Mouse (Mus musculus): Measurements from ENCODE around the gene Gm11554. TPM values are rescaled to one million over a fixed set of nuclear protein-coding genes. Genes with fewer than 3 reads are reported as not detected.

The Gm11554 gene
- polyA plus RNA-seq, 1 experiment from 2014 or later, result not detected

GRCm38 (mm10) chr11:99768410-99768809 is 35.8 kb downstream of the Gm11554 start:
- H3K36me3 ChIP-seq (replicated peaks), result no peaks in the 10 kb centered on the region
- no peaks in the 10 kb centered on the region for H3K9me3 ChIP-seq
- no peak overlapping the region for H3K4me3 ChIP-seq
- no peaks in the 10 kb centered on the region for H3K4me1 ChIP-seq
- no peak for DNase-seq (ENCODE audit: extremely low spot score, low spot score)
- H3K27ac ChIP-seq, result no peak overlapping the region
- H3K27me3 ChIP-seq (ENCODE audit: poor library complexity, severe bottlenecking), result no peaks in the 10 kb centered on the region
- 86% methylated on average over 2 of the region's 2 CpGs for WGBS

- Histone ChIP-seq H3K36me3 (replicated peaks) (no peaks in the 10 kb centered on the region), H3K4me1 (no peaks in the 10 kb centered on the region), H3K27me3 (ENCODE audit: poor library complexity, severe bottlenecking) (no peaks in the 10 kb centered on the region), H3K9me3 (no peaks in the 10 kb centered on the region), H3K4me3 (no peak overlapping the region), H3K27ac (no peak overlapping the region)
- WGBS, result 94% methylated on average over 1 of the region's 1 CpGs
- no peak for DNase-seq (ENCODE audit: extremely low spot score, low spot score)
Measured at GRCm38 (mm10) chr11:99758877-99759276, 45.4 kb downstream of the Gm11554 start.

Other genes starting within 250 kb of the Gm11554 start
- gene Krtap3-2, start 247.6 kb downstream of the Gm11554 start, polyA plus RNA-seq (2016; fragmentation: Nextera tagmentation; extraction: Ambion mirVana), result not detected in 2 replicates
- not detected in 2 replicates for gene Gm11939, start 245.0 kb downstream of the Gm11554 start, polyA plus RNA-seq (2016; fragmentation: Nextera tagmentation; extraction: Ambion mirVana)
- not detected in 2 replicates for gene Krtap3-1, start 237.8 kb downstream of the Gm11554 start, polyA plus RNA-seq (2016; fragmentation: Nextera tagmentation; extraction: Ambion mirVana)
- gene Krtap1-5, start 223.4 kb downstream of the Gm11554 start, polyA plus RNA-seq (2016; fragmentation: Nextera tagmentation; extraction: Ambion mirVana), result not detected in 2 replicates
- gene Krtap1-4, start 220.8 kb downstream of the Gm11554 start, polyA plus RNA-seq (2016; fragmentation: Nextera tagmentation; extraction: Ambion mirVana), result not detected in 2 replicates
- gene Krtap1-3, start 213.1 kb downstream of the Gm11554 start, polyA plus RNA-seq (2016; fragmentation: Nextera tagmentation; extraction: Ambion mirVana), result not detected in 2 replicates
- not detected in 2 replicates for gene Krtap9-3, start 206.3 kb downstream of the Gm11554 start, polyA plus RNA-seq (2016; fragmentation: Nextera tagmentation; extraction: Ambion mirVana)
- gene Gm11938, start 201.1 kb downstream of the Gm11554 start, polyA plus RNA-seq (2016; fragmentation: Nextera tagmentation; extraction: Ambion mirVana), result not detected in 2 replicates
- not detected in 2 replicates for gene Gm11937, start 194.3 kb downstream of the Gm11554 start, polyA plus RNA-seq (2016; fragmentation: Nextera tagmentation; extraction: Ambion mirVana)
- not detected in 2 replicates for gene Krtap2-4, start 189.6 kb downstream of the Gm11554 start, polyA plus RNA-seq (2016; fragmentation: Nextera tagmentation; extraction: Ambion mirVana)
- not detected in 2 replicates for gene Gm11562, start 184.0 kb downstream of the Gm11554 start, polyA plus RNA-seq (2016; fragmentation: Nextera tagmentation; extraction: Ambion mirVana)
- gene Krtap4-1, start 176.2 kb downstream of the Gm11554 start, polyA plus RNA-seq (2016; fragmentation: Nextera tagmentation; extraction: Ambion mirVana), result not detected in 2 replicates
- not detected in 2 replicates for gene Krtap4-2, start 169.4 kb downstream of the Gm11554 start, polyA plus RNA-seq (2016; fragmentation: Nextera tagmentation; extraction: Ambion mirVana)
- not detected in 2 replicates for gene Krtap4-7, start 160.4 kb downstream of the Gm11554 start, polyA plus RNA-seq (2016; fragmentation: Nextera tagmentation; extraction: Ambion mirVana)
- not detected in 2 replicates for gene Gm11555, start 154.2 kb downstream of the Gm11554 start, polyA plus RNA-seq (2016; fragmentation: Nextera tagmentation; extraction: Ambion mirVana)
- not detected in 2 replicates for gene Gm11563, start 145.5 kb downstream of the Gm11554 start, polyA plus RNA-seq (2016; fragmentation: Nextera tagmentation; extraction: Ambion mirVana)
- gene Krtap4-6, start 138.5 kb downstream of the Gm11554 start, polyA plus RNA-seq (2016; fragmentation: Nextera tagmentation; extraction: Ambion mirVana), result not detected in 2 replicates
- not detected in 2 replicates for gene Gm14190, start 113.7 kb downstream of the Gm11554 start, polyA plus RNA-seq (2016; fragmentation: Nextera tagmentation; extraction: Ambion mirVana)
- gene Gm14180, start 70.2 kb downstream of the Gm11554 start, polyA plus RNA-seq (2016; fragmentation: Nextera tagmentation; extraction: Ambion mirVana), result not detected in 2 replicates
- not detected in 2 replicates for gene Gm11595, start 31.5 kb downstream of the Gm11554 start, polyA plus RNA-seq (2016; fragmentation: Nextera tagmentation; extraction: Ambion mirVana)
- gene Krtap4-8, start 23.7 kb downstream of the Gm11554 start, polyA plus RNA-seq (2016; fragmentation: Nextera tagmentation; extraction: Ambion mirVana), result not detected in 2 replicates
- not detected in 2 replicates for gene Krtap4-9, start 19.2 kb downstream of the Gm11554 start, polyA plus RNA-seq (2016; fragmentation: Nextera tagmentation; extraction: Ambion mirVana)
- not detected in 2 replicates for gene Gm11596, start 11.0 kb downstream of the Gm11554 start, polyA plus RNA-seq (2016; fragmentation: Nextera tagmentation; extraction: Ambion mirVana)
- not detected in 2 replicates for gene Gm11569, start 5.5 kb downstream of the Gm11554 start, polyA plus RNA-seq (2016; fragmentation: Nextera tagmentation; extraction: Ambion mirVana)
- gene Krtap4-13, start 5.4 kb upstream of the Gm11554 start, polyA plus RNA-seq (2016; fragmentation: Nextera tagmentation; extraction: Ambion mirVana), result not detected in 2 replicates
- gene Gm11564, start 11.2 kb upstream of the Gm11554 start, polyA plus RNA-seq (2016; fragmentation: Nextera tagmentation; extraction: Ambion mirVana), result not detected in 2 replicates
- not detected in 2 replicates for gene 2300003K06Rik, start 33.6 kb upstream of the Gm11554 start, polyA plus RNA-seq (2016; fragmentation: Nextera tagmentation; extraction: Ambion mirVana)
- not detected in 2 replicates for gene Krtap4-16, start 47.2 kb upstream of the Gm11554 start, polyA plus RNA-seq (2016; fragmentation: Nextera tagmentation; extraction: Ambion mirVana)
- gene Gm11568, start 53.5 kb upstream of the Gm11554 start, polyA plus RNA-seq (2016; fragmentation: Nextera tagmentation; extraction: Ambion mirVana), result not detected in 2 replicates
- not detected in 2 replicates for gene Gm11559, start 60.0 kb upstream of the Gm11554 start, polyA plus RNA-seq (2016; fragmentation: Nextera tagmentation; extraction: Ambion mirVana)
- not detected in 2 replicates for gene Krtap9-1, start 68.9 kb upstream of the Gm11554 start, polyA plus RNA-seq (2016; fragmentation: Nextera tagmentation; extraction: Ambion mirVana)
- gene Gm11567, start 74.7 kb upstream of the Gm11554 start, polyA plus RNA-seq (2016; fragmentation: Nextera tagmentation; extraction: Ambion mirVana), result not detected in 2 replicates
- gene Krtap31-1, start 103.5 kb upstream of the Gm11554 start, polyA plus RNA-seq (2016; fragmentation: Nextera tagmentation; extraction: Ambion mirVana), result not detected in 2 replicates
- not detected in 2 replicates for gene Gm11565, start 110.3 kb upstream of the Gm11554 start, polyA plus RNA-seq (2016; fragmentation: Nextera tagmentation; extraction: Ambion mirVana)
- not detected in 2 replicates for gene Krtap31-2, start 131.8 kb upstream of the Gm11554 start, polyA plus RNA-seq (2016; fragmentation: Nextera tagmentation; extraction: Ambion mirVana)
- gene Krtap9-5, start 144.0 kb upstream of the Gm11554 start, polyA plus RNA-seq (2016; fragmentation: Nextera tagmentation; extraction: Ambion mirVana), result not detected in 2 replicates
- gene Krtap29-1, start 174.6 kb upstream of the Gm11554 start, polyA plus RNA-seq (2016; fragmentation: Nextera tagmentation; extraction: Ambion mirVana), result not detected in 2 replicates
- gene Krtap16-1, start 182.2 kb upstream of the Gm11554 start, polyA plus RNA-seq (2016; fragmentation: Nextera tagmentation; extraction: Ambion mirVana), result not detected in 2 replicates
- gene Krtap17-1, start 189.5 kb upstream of the Gm11554 start, polyA plus RNA-seq (2016; fragmentation: Nextera tagmentation; extraction: Ambion mirVana), result not detected in 2 replicates
- gene Krt33a, start 211.8 kb upstream of the Gm11554 start, polyA plus RNA-seq (2016; fragmentation: Nextera tagmentation; extraction: Ambion mirVana), result not detected in 2 replicates
- not detected in 2 replicates for gene Krt33b, start 225.4 kb upstream of the Gm11554 start, polyA plus RNA-seq (2016; fragmentation: Nextera tagmentation; extraction: Ambion mirVana)
- gene Krt34, start 237.1 kb upstream of the Gm11554 start, polyA plus RNA-seq (2016; fragmentation: Nextera tagmentation; extraction: Ambion mirVana), result not detected in 2 replicates
- gene Krt31, start 246.1 kb upstream of the Gm11554 start, polyA plus RNA-seq (2016; fragmentation: Nextera tagmentation; extraction: Ambion mirVana), result not detected in 2 replicates